Mouse (Mus musculus): ENCODE results near the gene Trip12.

Gene Trip12

DNA sequence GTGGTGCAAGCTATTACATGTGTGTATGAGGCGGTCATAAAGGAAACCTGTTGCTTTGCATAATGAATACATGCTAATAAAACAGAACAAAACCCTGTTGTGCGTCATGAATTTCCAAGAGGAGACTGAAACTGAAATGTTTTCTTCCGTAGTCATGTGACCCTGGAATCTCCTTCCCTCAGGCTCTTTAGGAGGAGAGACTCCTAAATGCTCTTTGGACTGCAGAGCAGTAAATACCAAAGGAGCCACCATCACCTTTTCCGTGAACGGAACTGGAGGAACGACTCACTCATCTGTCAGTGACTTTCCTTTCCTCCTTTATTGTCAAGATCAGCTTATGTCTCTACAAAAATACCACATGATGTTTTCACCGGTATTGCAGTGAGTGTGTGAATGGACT, 7.4 kb upstream of the Trip12 start:
- no peak for TF ChIP-seq GATA4 (IDR thresholded peaks at IDR 0.05; ENCODE audit: insufficient replicate concordance, low read length)

DNA sequence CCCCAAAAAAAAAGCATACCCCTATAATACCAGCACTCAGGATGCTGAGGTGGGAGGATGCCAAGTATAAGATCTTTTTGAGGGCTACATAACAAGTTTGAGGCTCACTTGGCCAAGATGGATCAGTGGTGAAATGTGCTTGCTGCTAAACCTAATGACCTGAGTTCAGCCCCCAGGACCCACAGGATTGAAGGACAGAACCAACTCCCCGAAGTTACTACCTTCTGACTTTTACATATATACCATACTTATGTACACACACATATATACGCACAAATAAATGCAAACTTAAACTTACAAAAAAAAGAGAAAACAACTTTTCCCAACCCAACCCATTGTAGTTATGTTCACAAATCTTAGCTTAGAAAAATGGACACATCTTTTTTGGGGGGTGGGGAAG, 3.0 kb upstream of the Trip12 start:
- TF ChIP-seq GATA4 (IDR thresholded peaks at IDR 0.05; ENCODE audit: insufficient replicate concordance, low read length): no peak

DNA sequence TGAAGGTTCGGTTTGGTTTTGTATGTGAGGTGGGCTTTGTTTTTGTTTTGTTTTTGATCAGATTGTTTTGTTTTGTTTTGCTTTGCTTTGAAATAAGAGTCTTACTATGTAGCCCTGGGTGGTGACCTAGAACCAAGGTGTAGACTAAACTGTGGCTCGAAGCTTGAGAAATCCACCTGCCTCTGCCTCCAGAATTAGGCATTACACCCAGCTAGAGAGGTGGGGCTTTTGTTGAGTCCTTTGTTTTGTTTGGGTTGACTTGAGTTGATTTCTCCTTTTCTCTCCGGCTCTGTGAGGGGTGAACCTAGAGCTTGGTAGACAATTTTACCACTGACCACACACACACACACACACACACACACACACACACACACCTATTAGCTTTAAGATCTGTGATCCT, 745 bp upstream of the Trip12 start:
- TF ChIP-seq GATA4 (IDR thresholded peaks at IDR 0.05; ENCODE audit: insufficient replicate concordance, low read length): no peak

DNA sequence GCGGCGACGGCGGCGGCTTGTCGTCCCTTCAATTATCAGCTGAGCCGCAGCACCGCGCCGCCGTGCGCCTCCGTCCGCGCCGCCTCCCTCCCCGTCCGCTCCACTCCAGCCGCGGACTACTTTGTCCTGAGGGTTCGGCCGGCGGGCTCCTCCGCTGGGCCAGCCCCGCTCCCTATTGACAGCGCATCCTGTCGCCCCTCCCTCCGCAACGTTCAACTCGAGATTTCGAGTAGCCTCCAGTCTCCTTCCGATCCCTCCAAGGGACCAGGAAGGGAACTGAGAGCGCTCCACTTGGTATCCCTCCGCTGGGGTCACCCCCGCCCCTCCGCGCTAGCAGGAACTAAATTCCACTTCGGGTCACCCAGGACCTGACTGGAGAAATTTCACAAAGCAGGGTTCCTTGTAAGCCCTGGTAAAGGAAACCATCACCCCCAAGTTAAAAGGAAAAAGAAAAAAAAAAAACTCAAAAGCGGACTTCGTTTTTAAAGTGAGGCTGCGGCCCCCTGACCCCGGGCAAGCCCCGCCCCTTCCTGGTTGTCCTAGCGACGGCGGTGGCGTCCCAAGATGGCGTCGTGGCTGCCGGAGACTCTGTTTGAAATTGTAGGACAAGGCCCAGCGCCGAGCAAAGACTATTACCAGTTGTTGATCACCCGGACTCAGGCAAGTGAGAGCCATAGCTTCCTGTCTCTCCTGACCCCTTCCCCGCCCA, 853 bp downstream of the Trip12 start, which contains the start of gene Fbxo36:
Gene Fbxo36, plus strand, starts transcription at position 533 of the 709 bp plus-strand sequence.
- TF ChIP-seq GATA4 (IDR thresholded peaks at IDR 0.05; ENCODE audit: insufficient replicate concordance, low read length): peak; percentile 99; the same call in 1 of the 2 replicates

DNA sequence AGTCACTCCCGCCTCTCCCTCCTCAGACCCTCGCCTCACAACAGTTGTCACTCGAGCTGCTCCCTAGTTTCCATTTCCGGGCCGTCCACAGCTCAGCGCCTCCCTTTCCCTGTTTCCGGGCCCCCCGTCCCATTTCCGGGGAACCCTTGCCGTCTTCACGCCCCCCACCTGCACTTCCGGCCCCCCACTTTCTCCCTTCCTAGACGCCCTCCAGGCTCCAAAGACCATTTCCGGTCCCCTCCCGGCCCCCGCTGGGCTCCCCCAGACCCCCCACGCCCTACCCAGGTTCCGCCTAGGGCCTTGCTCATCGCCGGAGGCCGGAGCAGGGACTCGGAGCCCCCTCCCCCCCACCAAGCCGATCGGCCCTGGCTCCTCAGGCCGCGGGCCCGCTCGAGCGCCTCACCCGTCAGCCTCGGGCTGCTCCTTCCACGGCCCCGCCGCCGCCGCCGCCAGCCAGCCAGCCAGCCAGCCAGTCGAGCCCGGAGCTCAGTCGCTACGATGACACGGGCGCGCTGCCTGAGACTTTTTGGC, 1.6 kb downstream of the Trip12 start:
- no peak for TF ChIP-seq GATA4 (IDR thresholded peaks at IDR 0.05; ENCODE audit: insufficient replicate concordance, low read length)

DNA sequence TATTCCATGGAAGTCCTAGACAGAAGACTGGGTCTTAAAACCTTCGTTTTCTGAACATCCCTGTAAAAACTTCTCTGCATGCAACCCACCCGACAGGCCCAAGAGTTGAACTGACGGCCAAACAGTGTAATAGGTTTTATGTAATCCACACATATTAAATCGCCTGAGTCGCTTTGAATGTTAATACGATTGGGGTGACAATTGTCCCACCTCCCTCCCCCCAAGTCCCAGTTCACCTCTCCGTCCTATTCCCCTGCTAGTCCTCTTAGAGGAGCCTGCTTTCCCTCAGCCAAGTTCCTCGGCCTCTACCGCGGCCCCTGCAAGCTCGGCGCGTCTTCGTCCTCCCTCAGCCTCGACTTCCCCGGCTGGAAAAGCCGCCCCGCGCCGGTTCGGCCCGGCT, 2.2 kb downstream of the Trip12 start:
- TF ChIP-seq GATA4 (IDR thresholded peaks at IDR 0.05; ENCODE audit: insufficient replicate concordance, low read length): no peak

DNA sequence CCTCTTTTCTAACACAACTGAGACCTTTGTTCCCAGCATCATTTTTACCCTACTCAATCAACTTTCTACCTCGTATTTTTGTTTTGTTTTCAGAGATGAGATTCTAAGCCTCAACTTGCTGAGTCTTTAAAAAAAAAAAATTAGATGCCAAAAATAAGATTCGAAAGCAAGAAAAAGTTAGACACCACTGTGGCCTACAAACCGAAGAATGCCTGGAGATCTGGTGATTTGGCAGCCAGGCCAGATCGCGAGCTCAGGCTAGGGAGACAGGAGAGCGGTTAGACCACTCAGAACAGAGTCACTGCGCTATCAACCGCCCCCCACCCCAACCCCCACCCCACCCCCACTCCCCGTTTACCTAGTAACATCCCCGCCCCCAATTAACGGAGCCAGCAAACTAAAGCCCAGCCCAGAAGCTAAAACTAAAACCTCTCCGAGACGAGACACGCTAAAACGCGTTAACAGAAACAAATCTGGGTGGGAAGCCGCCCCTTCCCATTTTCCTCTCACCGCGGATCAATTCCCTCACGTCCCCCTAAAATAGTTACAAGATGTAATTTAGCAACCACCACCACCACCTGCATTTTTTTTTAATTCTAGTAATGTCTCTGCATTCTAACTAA, 2.7 kb downstream of the Trip12 start:
- no peak for TF ChIP-seq GATA4 (IDR thresholded peaks at IDR 0.05; ENCODE audit: insufficient replicate concordance, low read length)

DNA sequence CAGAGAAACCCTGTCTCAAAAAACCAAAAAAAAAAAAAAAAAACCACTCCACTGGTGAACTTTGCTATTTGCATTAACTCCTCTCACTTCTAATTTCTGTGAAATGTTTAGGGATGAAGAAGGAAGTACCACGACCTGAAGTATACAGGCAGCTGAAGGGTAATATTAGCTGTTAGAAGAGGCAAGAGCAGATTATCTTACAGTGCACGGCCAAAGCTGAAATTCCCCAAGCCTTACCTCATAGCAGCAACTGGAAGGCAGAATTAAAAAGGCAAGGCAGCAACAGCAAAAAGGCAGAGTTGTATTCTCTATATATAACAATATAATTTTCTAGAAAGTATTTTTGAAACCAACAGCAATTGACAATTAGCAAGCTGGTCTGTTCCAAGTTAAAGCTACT, 15.2 kb downstream of the Trip12 start:
- no peak for TF ChIP-seq GATA4 (IDR thresholded peaks at IDR 0.05; ENCODE audit: insufficient replicate concordance, low read length)

DNA sequence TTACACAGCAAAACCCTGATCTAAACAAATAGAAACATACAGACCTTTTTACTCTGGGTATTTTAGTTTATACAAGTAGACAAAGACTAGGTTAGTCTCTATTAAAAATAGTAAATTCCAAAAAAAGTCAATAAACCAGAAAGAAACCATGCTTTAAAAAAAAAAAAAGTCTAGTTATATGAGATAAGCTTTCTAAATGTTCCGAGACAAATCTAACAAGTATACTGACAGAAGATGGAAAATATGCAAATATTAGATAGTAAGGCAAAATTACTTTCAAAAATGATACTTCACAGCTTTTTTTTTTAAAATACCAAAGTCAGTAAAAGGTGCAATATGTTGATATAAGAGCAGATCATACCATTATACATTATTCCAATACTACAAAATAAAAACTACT, 22.7 kb downstream of the Trip12 start:
- no peak for TF ChIP-seq GATA4 (IDR thresholded peaks at IDR 0.05; ENCODE audit: insufficient replicate concordance, low read length)

DNA sequence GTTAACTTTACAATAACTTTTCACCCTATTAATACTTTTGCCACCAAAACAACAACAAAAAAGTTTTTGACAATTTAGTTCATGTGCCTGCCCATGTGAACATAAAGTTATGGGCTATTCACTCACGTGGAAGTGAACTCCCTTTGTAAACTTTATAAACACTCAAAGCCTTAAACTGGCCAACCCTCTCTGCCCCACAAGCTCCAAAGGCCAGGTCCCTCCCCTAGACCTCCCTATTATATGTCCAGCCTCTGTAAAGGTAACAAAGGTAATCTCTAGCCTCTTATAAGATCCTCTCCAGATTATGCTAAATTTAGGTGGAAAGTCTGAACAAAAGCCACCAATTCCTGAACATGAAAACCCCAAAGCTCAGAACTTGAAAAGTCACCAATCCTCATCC, 36.5 kb downstream of the Trip12 start:
- TF ChIP-seq GATA4 (IDR thresholded peaks at IDR 0.05; ENCODE audit: insufficient replicate concordance, low read length): no peak

DNA sequence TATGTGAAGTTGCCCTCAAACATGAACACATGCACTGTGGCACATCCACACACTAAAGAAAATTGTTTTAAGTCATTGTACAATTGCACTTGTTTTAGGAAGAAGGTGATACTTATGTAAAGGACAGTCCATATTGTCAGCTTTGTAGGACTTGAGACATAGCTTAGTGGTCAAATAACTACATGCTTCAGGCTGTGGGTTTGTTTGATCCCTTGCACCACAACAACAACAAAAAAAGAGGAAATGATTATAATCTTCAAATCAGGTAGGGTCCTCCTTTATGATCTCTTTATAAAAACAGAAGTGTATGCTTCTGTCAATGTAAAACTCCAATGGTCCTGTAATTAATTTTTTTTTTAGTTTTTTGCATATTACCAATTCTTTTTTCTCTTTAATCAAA, 41.1 kb downstream of the Trip12 start:
- no peak for TF ChIP-seq GATA4 (IDR thresholded peaks at IDR 0.05; ENCODE audit: insufficient replicate concordance, low read length)

DNA sequence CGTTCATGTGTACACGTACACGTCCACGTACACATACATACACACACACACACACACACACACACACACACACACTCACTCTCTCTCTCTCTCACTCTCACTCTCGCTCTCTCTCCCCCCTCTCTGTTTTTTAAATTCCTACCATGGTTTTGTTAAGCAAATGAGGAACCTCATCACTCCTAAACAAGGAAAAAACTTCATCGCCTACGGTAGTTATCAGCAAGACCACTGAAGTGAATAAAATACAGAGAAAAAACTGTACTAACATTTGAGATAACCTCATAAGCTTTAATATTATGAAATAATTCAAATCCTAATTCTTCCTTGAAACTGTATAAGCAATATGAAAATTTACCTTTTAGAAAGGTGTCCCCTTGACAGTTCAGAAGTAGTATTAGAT, 45.0 kb downstream of the Trip12 start:
- TF ChIP-seq GATA4 (IDR thresholded peaks at IDR 0.05; ENCODE audit: insufficient replicate concordance, low read length): no peak

DNA sequence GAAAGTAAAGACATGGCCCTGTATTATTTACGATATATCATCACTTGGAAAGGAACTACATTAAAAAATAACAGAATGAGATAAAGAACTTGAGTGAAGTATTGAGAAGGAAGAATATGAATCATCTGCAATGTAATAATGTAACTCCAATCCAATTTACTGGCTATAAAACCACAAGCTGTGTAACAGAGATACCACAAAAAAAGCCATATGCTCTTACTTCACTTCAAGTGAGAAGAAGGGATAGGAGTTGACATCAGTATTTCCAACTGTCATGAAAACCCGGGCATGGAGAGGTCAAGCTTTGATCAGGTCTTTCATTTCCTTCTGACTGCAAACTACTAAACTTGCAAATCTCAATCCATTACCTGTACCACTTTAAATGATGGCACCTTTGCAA, 48.9 kb downstream of the Trip12 start:
- no peak for TF ChIP-seq GATA4 (IDR thresholded peaks at IDR 0.05; ENCODE audit: insufficient replicate concordance, low read length)

DNA sequence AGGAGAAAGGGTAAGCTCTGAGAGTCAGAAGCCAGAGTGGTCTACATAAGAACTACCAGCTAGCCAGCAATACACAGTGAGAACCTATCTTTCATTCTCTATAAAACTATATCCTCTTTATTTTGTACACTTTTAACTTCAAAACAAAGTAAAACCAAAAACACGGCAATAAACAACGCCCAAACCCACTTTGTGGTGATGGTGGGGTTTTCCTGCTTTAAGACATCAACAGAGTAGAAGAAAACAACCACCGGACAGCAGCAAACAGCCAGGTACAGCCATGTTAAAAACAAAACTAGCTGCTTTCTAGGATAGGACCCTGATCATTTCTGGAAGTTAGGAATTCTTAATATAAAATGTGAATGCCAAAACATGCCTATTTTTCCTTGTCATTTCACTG, 59.7 kb downstream of the Trip12 start:
- TF ChIP-seq GATA4 (IDR thresholded peaks at IDR 0.05; ENCODE audit: insufficient replicate concordance, low read length): no peak

DNA sequence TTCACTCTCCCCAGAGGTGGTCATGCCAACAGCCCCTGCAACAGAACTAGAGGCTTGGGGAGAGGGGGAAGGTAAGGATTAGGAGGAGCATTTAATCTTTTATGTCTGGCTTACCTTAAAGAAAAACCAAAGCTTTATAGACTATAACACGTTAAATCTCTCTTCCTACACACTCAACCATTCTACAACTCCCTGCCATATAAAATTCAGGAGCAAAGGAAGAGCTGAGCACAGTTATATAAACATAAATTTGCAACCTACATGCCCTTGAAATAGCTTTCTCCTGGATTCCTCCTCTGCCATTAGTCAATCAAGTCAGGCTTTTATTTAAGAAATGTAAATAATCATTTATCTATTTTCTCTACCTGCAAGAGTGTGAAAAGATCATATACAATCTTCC, 62.9 kb downstream of the Trip12 start:
- TF ChIP-seq GATA4 (IDR thresholded peaks at IDR 0.05; ENCODE audit: insufficient replicate concordance, low read length): no peak

DNA sequence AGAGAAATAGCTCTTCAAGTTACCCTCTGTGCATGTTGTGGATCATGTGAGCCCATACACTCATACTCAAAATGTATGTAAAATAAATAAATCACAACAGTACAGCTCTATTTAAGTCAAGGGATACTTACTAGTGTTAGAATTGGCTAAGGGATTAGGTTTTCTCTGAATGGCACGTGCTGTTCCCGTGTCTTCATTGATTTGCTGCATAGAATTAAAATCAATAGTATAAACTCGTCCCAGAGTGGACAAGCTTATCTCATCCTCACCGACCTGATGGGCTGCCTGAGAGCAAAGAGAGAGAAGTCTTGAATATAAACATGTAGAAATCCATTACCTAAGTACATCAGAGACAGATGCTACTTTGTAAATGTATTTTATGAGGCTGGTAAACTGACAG, 81.5 kb downstream of the Trip12 start:
- TF ChIP-seq GATA4 (IDR thresholded peaks at IDR 0.05; ENCODE audit: insufficient replicate concordance, low read length): no peak

DNA sequence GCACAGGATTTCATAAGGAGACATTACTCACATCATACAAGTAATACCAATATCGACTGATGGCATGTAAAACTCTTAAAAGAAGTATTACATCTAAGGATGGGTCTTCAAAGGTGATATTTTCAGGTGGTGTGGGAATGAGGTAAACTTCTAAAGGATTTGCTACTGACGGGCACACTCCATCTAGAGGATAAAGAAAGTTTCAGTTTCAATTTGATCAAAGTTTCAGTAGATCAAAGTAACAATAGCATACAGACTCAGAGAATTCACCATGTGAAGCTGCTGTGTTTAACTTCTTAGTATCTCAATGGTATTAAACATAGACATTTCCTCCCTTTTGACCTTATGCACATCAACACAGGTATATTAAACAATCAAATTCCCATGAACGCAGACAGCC, 98.2 kb downstream of the Trip12 start:
- TF ChIP-seq GATA4 (IDR thresholded peaks at IDR 0.05; ENCODE audit: insufficient replicate concordance, low read length): no peak
